Mouse (Mus musculus): ENCODE results near the gene Ccnl2. TPM values are rescaled to one million over a fixed set of nuclear protein-coding genes. Genes with fewer than 3 reads are reported as not detected.

The Ccnl2 gene
- polyA plus RNA-seq (2014; fragmentation: Illumina TruSeq; extraction: RNeasy Lipid Tissue Mini Kit (QIAGEN cat#74804); ENCODE audit: low read depth, low replicate concordance): 177 TPM

DNA sequence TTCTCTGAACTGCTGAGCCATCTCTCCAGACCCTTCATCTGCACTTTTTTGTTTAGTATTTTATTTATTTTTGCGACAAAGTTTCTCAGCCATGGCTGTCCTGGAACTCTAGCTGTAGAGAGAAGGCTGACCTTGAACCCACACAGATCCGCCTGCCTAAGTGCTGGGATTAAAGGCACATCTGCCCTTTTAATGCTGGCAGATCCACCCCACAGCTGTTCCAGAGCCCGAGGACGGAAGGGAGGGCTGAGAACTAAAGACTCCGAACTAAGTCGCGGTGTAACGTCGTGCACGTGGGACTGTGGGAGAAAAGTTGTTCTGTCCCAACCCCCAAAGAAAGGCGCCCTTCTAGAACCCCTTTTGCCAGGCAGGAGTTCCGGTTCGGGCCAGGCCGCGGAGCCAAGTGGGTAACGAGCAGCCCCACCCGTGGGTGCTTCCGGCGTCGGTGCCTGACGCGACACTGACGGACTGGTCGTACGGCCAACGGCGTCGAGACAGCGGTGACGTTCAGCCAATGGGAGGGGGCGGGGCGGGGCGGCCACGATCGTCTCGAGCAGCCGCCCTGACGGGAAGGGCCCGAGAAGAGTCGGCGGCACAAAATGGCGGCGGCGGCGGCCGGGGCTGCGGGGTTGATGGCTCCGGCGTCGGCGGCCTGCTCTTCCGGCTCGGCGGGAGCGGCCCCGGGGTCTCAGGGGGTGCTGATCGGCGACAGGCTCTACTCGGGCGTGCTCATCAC is at the start of gene Ccnl2:
TSS of gene Ccnl2 (plus strand) at position 561 of the 736 bp plus-strand sequence.

GRCm38 (mm10) chr4:155774280-155774754 is 38.0 kb upstream of the Ccnl2 start, which contains the start of gene Vwa1:
Vwa1 (minus strand) TSS chr4:155774698.

DNA sequence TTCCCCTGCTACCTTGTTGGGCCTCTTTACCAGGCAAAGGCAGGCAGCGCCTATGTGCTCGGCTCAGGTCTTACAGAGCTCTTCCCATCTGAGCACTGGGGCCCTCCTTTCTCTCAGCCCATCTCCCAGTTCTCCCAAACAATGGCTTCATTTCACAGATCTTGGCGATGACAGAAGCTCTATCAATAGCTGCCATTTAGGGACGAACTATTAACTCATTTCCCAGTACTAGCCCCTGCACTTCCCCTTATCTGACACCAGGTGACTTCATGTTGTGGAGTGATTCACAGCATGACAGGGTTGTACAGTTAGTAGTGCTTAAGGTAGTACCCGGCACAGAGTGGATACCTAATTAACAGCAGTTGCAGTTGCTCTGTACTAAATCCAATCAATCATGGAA is 26.5 kb upstream of the Ccnl2 start, which contains the start of gene Tmem88b:
TSS of gene Tmem88b (minus strand) at position 56 of the 400 bp plus-strand sequence.

DNA sequence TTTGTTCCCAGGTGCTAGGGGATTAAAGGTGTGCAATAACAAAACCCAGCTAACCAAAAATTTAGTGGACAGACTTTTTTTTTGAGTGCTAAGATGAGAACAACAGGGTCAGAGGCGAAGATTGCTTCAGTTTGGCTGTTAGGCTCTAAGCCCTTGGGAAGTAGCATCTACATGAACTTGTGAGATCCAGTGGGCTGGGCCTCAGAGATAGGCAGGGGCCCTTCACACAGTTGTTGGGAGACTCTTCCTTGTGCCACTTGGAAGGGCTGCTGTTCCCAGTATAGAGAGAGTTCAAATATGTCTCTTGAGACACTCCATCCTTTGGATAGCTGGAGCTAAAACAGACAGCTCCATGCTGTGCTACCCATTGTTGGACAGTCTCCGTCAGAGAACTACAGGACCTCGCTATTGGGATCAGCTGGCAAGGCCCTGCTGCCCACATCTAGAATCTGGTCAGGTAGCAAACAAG is 22.2 kb upstream of the Ccnl2 start, which contains the start of gene Ankrd65:
TSS of gene Ankrd65 (plus strand) at position 419 of the 469 bp plus-strand sequence.

GRCm38 (mm10) chr4:155802741-155803339 is 9.4 kb upstream of the Ccnl2 start, which contains the start of gene Mrpl20:
Mrpl20 (plus strand) TSS chr4:155802878.

GRCm38 (mm10) chr4:155831205-155831766 is 19.0 kb downstream of the Ccnl2 start, which contains the start of gene Aurkaip1:
Aurkaip1 (plus strand) TSS chr4:155831272.

DNA sequence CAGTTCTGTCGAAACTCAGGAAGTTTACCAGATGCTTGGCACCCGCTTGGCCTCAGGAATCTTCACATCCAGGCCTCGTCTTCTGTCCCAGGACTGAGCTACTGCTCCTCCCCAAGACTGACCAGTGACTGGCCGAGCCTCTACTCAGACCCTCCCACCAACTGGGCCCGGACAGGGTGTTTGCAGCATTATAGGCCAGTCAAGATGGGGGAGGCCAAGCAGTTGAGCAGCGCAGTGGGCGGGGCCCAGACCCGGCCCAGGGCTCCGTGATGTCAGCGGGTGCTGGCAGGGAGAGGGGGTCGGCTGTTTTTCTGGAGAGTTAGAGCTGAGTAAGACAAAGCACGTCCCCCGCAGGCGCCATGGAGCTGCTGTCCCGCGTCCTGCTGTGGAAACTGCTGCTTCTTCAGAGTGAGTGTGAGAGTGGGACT is 27.2 kb downstream of the Ccnl2 start, which contains the start of gene Mxra8:
TSS of gene Mxra8 (plus strand) at position 198 of the 428 bp plus-strand sequence.

GRCm38 (mm10) chr4:155846871-155847578 is 34.7 kb downstream of the Ccnl2 start, which contains the start of gene Dvl1:
Dvl1 (plus strand) TSS chr4:155847402.

DNA sequence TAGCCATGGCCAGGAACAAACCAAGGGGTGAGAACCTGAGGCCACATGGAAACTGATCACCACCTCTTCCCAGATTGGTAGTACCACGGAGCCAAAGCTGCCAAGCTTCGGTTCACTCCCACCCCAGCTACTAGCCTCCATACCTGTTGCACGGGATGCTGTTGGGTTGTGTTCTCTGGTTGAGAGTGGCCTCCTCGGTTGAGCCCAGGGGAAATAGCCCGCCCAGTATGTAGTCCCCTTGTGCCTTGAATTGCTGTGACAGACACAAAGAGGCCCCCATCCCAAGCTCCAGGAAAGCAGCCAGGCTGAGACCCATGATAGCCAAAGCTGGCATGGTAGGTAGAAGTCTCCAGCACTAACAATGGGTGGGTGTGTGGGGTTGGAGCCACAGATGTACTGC is 50.7 kb downstream of the Ccnl2 start, which contains the start of gene Tas1r3:
TSS of gene Tas1r3 (minus strand) at position 362 of the 400 bp plus-strand sequence.

GRCm38 (mm10) chr4:155869317-155870033 is 57.2 kb downstream of the Ccnl2 start, which contains the start of the genes Cptp and Ints11:
Cptp (minus strand) TSS chr4:155869440.
Ints11 (plus strand) TSS chr4:155869546.

Other genes with a start within 250 kb of the Ccnl2 start
- gene Slc35e2, start 211.1 kb upstream of the Ccnl2 start, polyA plus RNA-seq (2014; fragmentation: Illumina TruSeq; extraction: RNeasy Lipid Tissue Mini Kit (QIAGEN cat#74804); ENCODE audit: low read depth, low replicate concordance): 12.6 TPM
- gene Cdk11b, start 187.6 kb upstream of the Ccnl2 start, polyA plus RNA-seq (2014; fragmentation: Illumina TruSeq; extraction: RNeasy Lipid Tissue Mini Kit (QIAGEN cat#74804); ENCODE audit: low read depth, low replicate concordance): 70.4 TPM
- not detected for gene Gm10563, start 167.1 kb upstream of the Ccnl2 start, polyA plus RNA-seq (2014; fragmentation: Illumina TruSeq; extraction: RNeasy Lipid Tissue Mini Kit (QIAGEN cat#74804); ENCODE audit: low read depth, low replicate concordance)
- gene Mmp23, start 159.1 kb upstream of the Ccnl2 start, polyA plus RNA-seq (2014; fragmentation: Illumina TruSeq; extraction: RNeasy Lipid Tissue Mini Kit (QIAGEN cat#74804); ENCODE audit: low read depth, low replicate concordance): 0.54 TPM
- gene Mib2, start 143.3 kb upstream of the Ccnl2 start, polyA plus RNA-seq (2014; fragmentation: Illumina TruSeq; extraction: RNeasy Lipid Tissue Mini Kit (QIAGEN cat#74804); ENCODE audit: low read depth, low replicate concordance): 1.3 TPM
- gene Fndc10, start 118.1 kb upstream of the Ccnl2 start, polyA plus RNA-seq (2014; fragmentation: Illumina TruSeq; extraction: RNeasy Lipid Tissue Mini Kit (QIAGEN cat#74804); ENCODE audit: low read depth, low replicate concordance): not detected
- gene Ssu72, start 107.7 kb upstream of the Ccnl2 start, polyA plus RNA-seq (2014; fragmentation: Illumina TruSeq; extraction: RNeasy Lipid Tissue Mini Kit (QIAGEN cat#74804); ENCODE audit: low read depth, low replicate concordance): 110 TPM
- not detected for gene Tmem240, start 77.7 kb upstream of the Ccnl2 start, polyA plus RNA-seq (2014; fragmentation: Illumina TruSeq; extraction: RNeasy Lipid Tissue Mini Kit (QIAGEN cat#74804); ENCODE audit: low read depth, low replicate concordance)
- gene Atad3a, start 51.4 kb upstream of the Ccnl2 start, polyA plus RNA-seq (2014; fragmentation: Illumina TruSeq; extraction: RNeasy Lipid Tissue Mini Kit (QIAGEN cat#74804); ENCODE audit: low read depth, low replicate concordance): 5.1 TPM
- 0.63 TPM for gene Vwa1, start 37.8 kb upstream of the Ccnl2 start, polyA plus RNA-seq (2014; fragmentation: Illumina TruSeq; extraction: RNeasy Lipid Tissue Mini Kit (QIAGEN cat#74804); ENCODE audit: low read depth, low replicate concordance)
- 0.98 TPM for gene Tmem88b, start 26.6 kb upstream of the Ccnl2 start, polyA plus RNA-seq (2014; fragmentation: Illumina TruSeq; extraction: RNeasy Lipid Tissue Mini Kit (QIAGEN cat#74804); ENCODE audit: low read depth, low replicate concordance)
- not detected for gene Ankrd65, start 22.1 kb upstream of the Ccnl2 start, polyA plus RNA-seq (2014; fragmentation: Illumina TruSeq; extraction: RNeasy Lipid Tissue Mini Kit (QIAGEN cat#74804); ENCODE audit: low read depth, low replicate concordance)
- gene Mrpl20, start 9.6 kb upstream of the Ccnl2 start, polyA plus RNA-seq (2014; fragmentation: Illumina TruSeq; extraction: RNeasy Lipid Tissue Mini Kit (QIAGEN cat#74804); ENCODE audit: low read depth, low replicate concordance): 39.1 TPM
- 4.8 TPM for gene Aurkaip1, start 18.8 kb downstream of the Ccnl2 start, polyA plus RNA-seq (2014; fragmentation: Illumina TruSeq; extraction: RNeasy Lipid Tissue Mini Kit (QIAGEN cat#74804); ENCODE audit: low read depth, low replicate concordance)
- gene Mxra8, start 27.2 kb downstream of the Ccnl2 start, polyA plus RNA-seq (2014; fragmentation: Illumina TruSeq; extraction: RNeasy Lipid Tissue Mini Kit (QIAGEN cat#74804); ENCODE audit: low read depth, low replicate concordance): 52.4 TPM
- 1.5 TPM for gene Dvl1, start 34.9 kb downstream of the Ccnl2 start, polyA plus RNA-seq (2014; fragmentation: Illumina TruSeq; extraction: RNeasy Lipid Tissue Mini Kit (QIAGEN cat#74804); ENCODE audit: low read depth, low replicate concordance)
- gene Tas1r3, start 50.9 kb downstream of the Ccnl2 start, polyA plus RNA-seq (2014; fragmentation: Illumina TruSeq; extraction: RNeasy Lipid Tissue Mini Kit (QIAGEN cat#74804); ENCODE audit: low read depth, low replicate concordance): 0.13 TPM
- 7.8 TPM for gene Cptp, start 57.0 kb downstream of the Ccnl2 start, polyA plus RNA-seq (2014; fragmentation: Illumina TruSeq; extraction: RNeasy Lipid Tissue Mini Kit (QIAGEN cat#74804); ENCODE audit: low read depth, low replicate concordance)
- 2.7 TPM for gene Ints11, start 57.1 kb downstream of the Ccnl2 start, polyA plus RNA-seq (2014; fragmentation: Illumina TruSeq; extraction: RNeasy Lipid Tissue Mini Kit (QIAGEN cat#74804); ENCODE audit: low read depth, low replicate concordance)
- gene Pusl1, start 79.3 kb downstream of the Ccnl2 start, polyA plus RNA-seq (2014; fragmentation: Illumina TruSeq; extraction: RNeasy Lipid Tissue Mini Kit (QIAGEN cat#74804); ENCODE audit: low read depth, low replicate concordance): 1.3 TPM
- 0.47 TPM for gene Acap3, start 79.3 kb downstream of the Ccnl2 start, polyA plus RNA-seq (2014; fragmentation: Illumina TruSeq; extraction: RNeasy Lipid Tissue Mini Kit (QIAGEN cat#74804); ENCODE audit: low read depth, low replicate concordance)
- 117 TPM for gene Ube2j2, start 131.3 kb downstream of the Ccnl2 start, polyA plus RNA-seq (2014; fragmentation: Illumina TruSeq; extraction: RNeasy Lipid Tissue Mini Kit (QIAGEN cat#74804); ENCODE audit: low read depth, low replicate concordance)
- 3.3 TPM for gene C1qtnf12, start 149.8 kb downstream of the Ccnl2 start, polyA plus RNA-seq (2014; fragmentation: Illumina TruSeq; extraction: RNeasy Lipid Tissue Mini Kit (QIAGEN cat#74804); ENCODE audit: low read depth, low replicate concordance)
- 6.1 TPM for gene B3galt6, start 180.2 kb downstream of the Ccnl2 start, polyA plus RNA-seq (2014; fragmentation: Illumina TruSeq; extraction: RNeasy Lipid Tissue Mini Kit (QIAGEN cat#74804); ENCODE audit: low read depth, low replicate concordance)
- gene Sdf4, start 180.4 kb downstream of the Ccnl2 start, polyA plus RNA-seq (2014; fragmentation: Illumina TruSeq; extraction: RNeasy Lipid Tissue Mini Kit (QIAGEN cat#74804); ENCODE audit: low read depth, low replicate concordance): 145 TPM
- not detected for gene Tnfrsf4, start 201.4 kb downstream of the Ccnl2 start, polyA plus RNA-seq (2014; fragmentation: Illumina TruSeq; extraction: RNeasy Lipid Tissue Mini Kit (QIAGEN cat#74804); ENCODE audit: low read depth, low replicate concordance)
- not detected for gene Tnfrsf18, start 213.7 kb downstream of the Ccnl2 start, polyA plus RNA-seq (2014; fragmentation: Illumina TruSeq; extraction: RNeasy Lipid Tissue Mini Kit (QIAGEN cat#74804); ENCODE audit: low read depth, low replicate concordance)
- gene Ttll10, start 246.9 kb downstream of the Ccnl2 start, polyA plus RNA-seq (2014; fragmentation: Illumina TruSeq; extraction: RNeasy Lipid Tissue Mini Kit (QIAGEN cat#74804); ENCODE audit: low read depth, low replicate concordance): 2.5 TPM

All from sigmoid colon, adult 10 weeks (tissue).